8 mouse cellular contexts compared by ENCODE assay signal in the genomic region with DNA sequence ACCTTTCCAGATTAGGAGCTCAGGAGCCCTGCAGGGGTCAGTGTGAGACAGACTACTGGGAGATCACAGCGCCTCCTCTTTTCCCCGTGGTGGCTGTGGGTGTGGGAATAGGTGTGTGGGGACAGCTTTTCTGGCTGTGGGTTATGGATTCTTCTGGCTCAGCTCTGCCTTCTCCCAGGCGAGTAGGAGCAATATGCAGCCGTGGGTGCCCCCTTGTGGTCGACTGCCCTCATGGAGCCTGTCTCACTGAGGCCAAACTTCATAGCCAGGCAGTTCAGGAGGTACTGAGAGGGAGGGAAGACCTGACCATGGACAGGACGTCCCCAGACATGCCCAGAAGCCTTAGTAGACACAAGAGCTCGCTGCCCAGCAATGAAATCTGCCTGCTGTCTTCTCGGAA.
DNase-seq lines count a peak whose midpoint lies in the region; ATAC-seq and TF ChIP-seq lines count a peak whose summit lies in the region.

No protein-coding gene starts in this region.

- H3K27me3 ChIP-seq in E14TG2a.4 (ENCODE audit: insufficient read depth, low read length) = no peaks in the 10 kb centered on the region
- H3K27me3 ChIP-seq in forebrain, embryonic 13.5 days = 0 out of 2 replicates have a peak, but pooled peaks cover 3% of the 10 kb centered on the region
- H3K27me3 ChIP-seq in heart, embryonic 16.5 days (ENCODE audit: control insufficient read depth, insufficient read depth, low read length) = no peaks in the 10 kb centered on the region

- H3K36me3 ChIP-seq in E14TG2a.4 (ENCODE audit: insufficient read depth, low read length) = no peaks in the 10 kb centered on the region
- H3K36me3 ChIP-seq in forebrain, embryonic 13.5 days (ENCODE audit: poor library complexity, severe bottlenecking) = peaks cover 4% of the 10 kb centered on the region; the same call in 1 of the 2 replicates
- no peaks in the 10 kb centered on the region for H3K36me3 ChIP-seq in heart, embryonic 16.5 days (ENCODE audit: control insufficient read depth, insufficient read depth)

- H3K4me2 ChIP-seq in forebrain, embryonic 13.5 days = no peak overlapping the region
- no peak overlapping the region for H3K4me2 ChIP-seq in heart, embryonic 16.5 days (ENCODE audit: low read depth, low read length)

- ATAC-seq in forebrain, embryonic 13.5 days = peak; percentile 85
- ATAC-seq in heart, embryonic 16.5 days (replicated peaks; ENCODE audit: extremely low read depth, insufficient read depth, low FRiP score) = peak; percentile 47; the same call in 1 of the 2 replicates

- no peak overlapping the region for H3K9ac ChIP-seq in forebrain, embryonic 13.5 days
- H3K9ac ChIP-seq in heart, embryonic 16.5 days (ENCODE audit: low read length) = no peak overlapping the region

- TF ChIP-seq CTCF in E14TG2a.4 (conservative IDR thresholded peaks at IDR 0.05; ENCODE audit: low read length) = peak; percentile 74

- 11% methylated on average over 8 of the region's 8 CpGs for WGBS in forebrain, embryonic 13.5 days
- WGBS in heart, embryonic 16.5 days = 6% methylated on average over 8 of the region's 8 CpGs

- no peaks in the 10 kb centered on the region for H3K9me3 ChIP-seq in E14TG2a.4 (ENCODE audit: low read length)
- no peaks in the 10 kb centered on the region for H3K9me3 ChIP-seq in forebrain, embryonic 13.5 days (replicated peaks)
- no peaks in the 10 kb centered on the region for H3K9me3 ChIP-seq in heart, embryonic 16.5 days (replicated peaks; ENCODE audit: control insufficient read depth, low read length)

- H3K4me1 ChIP-seq in E14TG2a.4 (replicated peaks; ENCODE audit: low read depth, low read length) = peaks cover 32% of the 10 kb centered on the region
- H3K4me1 ChIP-seq in forebrain, embryonic 13.5 days = 0 out of 2 replicates have a peak, but pooled peaks cover 3% of the 10 kb centered on the region
- peaks cover 8% of the 10 kb centered on the region for H3K4me1 ChIP-seq in heart, embryonic 16.5 days (ENCODE audit: control insufficient read depth, insufficient read depth, low read length)

- H3K4me3 ChIP-seq in E14TG2a.4 (replicated peaks; ENCODE audit: low read length) = no peak overlapping the region; the same call in 1 of the 2 replicates
- H3K4me3 ChIP-seq in forebrain, embryonic 13.5 days = no peak overlapping the region
- no peak overlapping the region for H3K4me3 ChIP-seq in heart, embryonic 16.5 days (ENCODE audit: low read length)

- DNase-seq in c-Kit-positive CD71-positive TER-119-negative erythroid progenitor cells, embryonic 14.5 days (ENCODE audit: low read depth) = peak; percentile 20
- peak; percentile 86 for DNase-seq in kidney, postnatal 10 days
- peak; percentile 70 for DNase-seq in liver
- peak; percentile 7 to 13 for DNase-seq in natural killer cell, adult 2 months (ENCODE audit: low spot score in 2 of 2)
- DNase-seq in testis, postnatal 14 days (ENCODE audit: low spot score) = peak; percentile 26

- H3K27ac ChIP-seq in forebrain, embryonic 13.5 days = no peak overlapping the region
- H3K27ac ChIP-seq in heart, embryonic 16.5 days (ENCODE audit: low read length) = no peak overlapping the region

Comparison
In these comparisons a context has a peak if more than half of its experiments do, and no peak if none do; other contexts are left out.
1. DNase-seq: peak in every context shown above with its lines; median percentile 86 in kidney, postnatal 10 days; 70 in liver; 26 in testis, postnatal 14 days; 20 in c-Kit-positive CD71-positive TER-119-negative erythroid progenitor cells, embryonic 14.5 days; 10 in natural killer cell, adult 2 months.